Mouse (Mus musculus) fat pad, adult 2 months (tissue): Measurements from ENCODE around the gene Cmpk1.
A peak's percentile ranks its signal among the peaks of the same experiment; 100 is the strongest.
"Not testable (repeated sequence)": the region's sequence is repeated elsewhere in the genome, so short reads cannot be mapped to it uniquely, and the experiment has no call there.

ENCODE experiments used
- DNase-seq: peaks from one replicate; pipeline ENCODE4 v3.0.0-alpha.2; 2011; ENCODE audit warnings: low read depth, low spot score; ENCODE audit errors: extremely low read depth

Cmpk1 gene

GRCm38 (mm10) chr4:114986591-114987432 lies at the start of gene Cmpk1:
Cmpk1 (minus strand) TSS chr4:114987241.
- DNase-seq, result no peak

GRCm38 (mm10) chr4:115035043-115035442 lies 48.0 kb upstream of the Cmpk1 start:
- no peak for DNase-seq

GRCm38 (mm10) chr4:115019997-115020396 lies 33.0 kb upstream of the Cmpk1 start:
- no peak for DNase-seq

- DNase-seq, result no peak
Measured at GRCm38 (mm10) chr4:115014276-115014675, 27.2 kb upstream of the Cmpk1 start.

GRCm38 (mm10) chr4:115000429-115000795 lies 13.4 kb upstream of the Cmpk1 start:
- DNase-seq, result no peak

- peak; percentile 94 for DNase-seq
Measured at GRCm38 (mm10) chr4:114999773-115000428, 12.9 kb upstream of the Cmpk1 start, which contains the start of gene Stil. Stil (plus strand) TSS chr4:115000159.

GRCm38 (mm10) chr4:114999445-114999772 lies 12.4 kb upstream of the Cmpk1 start:
- no peak for DNase-seq

GRCm38 (mm10) chr4:114997051-114997450 lies 10.0 kb upstream of the Cmpk1 start:
- DNase-seq, result no peak

- no peak for DNase-seq
Measured at GRCm38 (mm10) chr4:114994218-114994617, 7.2 kb upstream of the Cmpk1 start.

- DNase-seq, result no peak
Measured at GRCm38 (mm10) chr4:114986211-114986590, 840 bp downstream of the Cmpk1 start.

- no peak for DNase-seq
Measured at GRCm38 (mm10) chr4:114983020-114983419, 4.0 kb downstream of the Cmpk1 start.

- no peak for DNase-seq
Measured at GRCm38 (mm10) chr4:114982619-114983018, 4.4 kb downstream of the Cmpk1 start.

- DNase-seq, result no peak
Measured at GRCm38 (mm10) chr4:114973229-114973740, 13.8 kb downstream of the Cmpk1 start.

GRCm38 (mm10) chr4:114970736-114971135 lies 16.3 kb downstream of the Cmpk1 start:
- DNase-seq, result no peak

- DNase-seq, result not testable (repeated sequence)
Measured at GRCm38 (mm10) chr4:114960881-114961280, 26.2 kb downstream of the Cmpk1 start.

GRCm38 (mm10) chr4:114959533-114959932 lies 27.5 kb downstream of the Cmpk1 start:
- DNase-seq, result no peak

GRCm38 (mm10) chr4:114958786-114959185 lies 28.3 kb downstream of the Cmpk1 start:
- DNase-seq, result no peak

- DNase-seq, result peak; percentile 26
Measured at GRCm38 (mm10) chr4:114958231-114958630, 28.8 kb downstream of the Cmpk1 start.

- no peak for DNase-seq
Measured at GRCm38 (mm10) chr4:114957403-114957802, 29.6 kb downstream of the Cmpk1 start.

- no peak for DNase-seq
Measured at GRCm38 (mm10) chr4:114953172-114953571, 33.9 kb downstream of the Cmpk1 start.

GRCm38 (mm10) chr4:114947852-114948481 lies 39.1 kb downstream of the Cmpk1 start:
- DNase-seq, result no peak

GRCm38 (mm10) chr4:114947395-114947794 lies 39.6 kb downstream of the Cmpk1 start:
- DNase-seq, result no peak
